Mouse (Mus musculus) intestine, postnatal 0 days (tissue): ENCODE measurements around the gene Atg10. TPM values are rescaled to one million over a fixed set of nuclear protein-coding genes. Genes with fewer than 3 reads are reported as not detected.

Experiments used
- ATAC-seq: fragments of 200-750 bp; cut with Nextera tagmentation; 2 replicates; pipeline ENCODE4 v1.8.0; 2017; ENCODE audit warnings: mild to moderate bottlenecking, moderate TSS enrichment, moderate library complexity
- H3K27ac ChIP-seq: fragments of 300-500 bp; sonication (generic); 2 replicates; pipeline ENCODE4 v1.5.1; 2014; ENCODE audit warnings: mild to moderate bottlenecking, low read depth, low read length, moderate library complexity
- H3K27me3 ChIP-seq: fragments of 300-500 bp; sonication (generic); replicated peaks from 2 replicates; pipeline ENCODE4 v1.6.1; 2014; ENCODE audit warnings: low read length, mixed read lengths; ENCODE audit not compliant: control insufficient read depth, insufficient read depth
- H3K36me3 ChIP-seq: fragments of 300-500 bp; sonication (generic); 2 replicates; pipeline ENCODE4 v1.6.1; 2014; ENCODE audit warnings: mild to moderate bottlenecking, moderate library complexity; ENCODE audit not compliant: control insufficient read depth, insufficient read depth
- H3K4me1 ChIP-seq: fragments of 300-500 bp; sonication (generic); replicated peaks from 2 replicates; pipeline ENCODE4 v1.6.1; 2014; ENCODE audit warnings: antibody characterized with exemption, low read length, mixed read lengths; ENCODE audit not compliant: control insufficient read depth, insufficient read depth
- H3K4me2 ChIP-seq: fragments of 300-500 bp; sonication (generic); replicated peaks from 2 replicates; pipeline ENCODE4 v1.6.1; 2014; ENCODE audit warnings: low read depth, mild to moderate bottlenecking, moderate library complexity
- H3K4me3 ChIP-seq: fragments of 300-500 bp; sonication (generic); 2 replicates; pipeline ENCODE4 v1.5.1; 2014; ENCODE audit warnings: low read depth, low read length
- H3K9ac ChIP-seq: fragments of 300-500 bp; sonication (generic); 2 replicates; pipeline ENCODE4 v1.6.1; 2014; ENCODE audit warnings: mild to moderate bottlenecking, low read depth, low read length
- H3K9me3 ChIP-seq: fragments of 300-500 bp; sonication (generic); 2 replicates; pipeline ENCODE4 v1.6.1; 2016; ENCODE audit warnings: mixed run types; ENCODE audit not compliant: control insufficient read depth
- CTCF ChIP-seq: sonication (generic); IDR thresholded peaks from 2 replicates; pipeline ENCODE4 v1.5.1; 2016; ENCODE audit warnings: low read depth, mild to moderate bottlenecking, control low read depth, antibody characterized with exemption, moderate library complexity
- WGBS: fragments of 180-500 bp; shearing (Covaris S2); extraction: QIAGEN DNeasy Blood & Tissue Kit; methylation state at CpG from one replicate; pipeline ENCODE4 v1.1.7; 2014; 5-methylcytosine and 5-hydroxymethylcytosine counted together
- polyA plus RNA-seq: library from polyadenylated mRNA; unstranded; fragments of >200 nt; fragmentation: Nextera tagmentation; extraction: Ambion mirVana; gene quantifications from 2 replicates; pipeline ENCODE4 v1.2.1, GENCODE M21; 2015

The Atg10 gene
- polyA plus RNA-seq, 1 experiment from 2014 or later = 24.5 TPM

GRCm38 (mm10) chr13:91162452-91162851, 61.3 kb downstream of the Atg10 start:
- H3K36me3 ChIP-seq = no peaks in the 10 kb centered on the region
- H3K4me3 ChIP-seq = no peak overlapping the region
- no peaks in the 10 kb centered on the region for H3K9me3 ChIP-seq
- H3K4me1 ChIP-seq = no peaks in the 10 kb centered on the region
- 55% methylated on average over 5 of the region's 5 CpGs for WGBS
- no peak for TF ChIP-seq CTCF
- H3K27ac ChIP-seq = no peak overlapping the region
- no peak overlapping the region for H3K4me2 ChIP-seq
- H3K9ac ChIP-seq = no peak overlapping the region
- ATAC-seq = no peak
- no peaks in the 10 kb centered on the region for H3K27me3 ChIP-seq

- no peak overlapping the region for H3K27ac ChIP-seq
- TF ChIP-seq CTCF = no peak
- H3K4me2 ChIP-seq = no peak overlapping the region
- no peaks in the 10 kb centered on the region for H3K9me3 ChIP-seq
- no peaks in the 10 kb centered on the region for H3K27me3 ChIP-seq
- no peak overlapping the region for H3K9ac ChIP-seq
- no peak for ATAC-seq
- WGBS = 87% methylated on average over 3 of the region's 3 CpGs
- no peaks in the 10 kb centered on the region for H3K4me1 ChIP-seq
- H3K36me3 ChIP-seq = no peaks in the 10 kb centered on the region
- H3K4me3 ChIP-seq = no peak overlapping the region
Observed at GRCm38 (mm10) chr13:91160616-91161015, 63.2 kb downstream of the Atg10 start.

- H3K27ac ChIP-seq = no peak overlapping the region
- H3K36me3 ChIP-seq = no peaks in the 10 kb centered on the region
- no peak for ATAC-seq
- H3K27me3 ChIP-seq = no peaks in the 10 kb centered on the region
- no peak overlapping the region for H3K4me3 ChIP-seq
- 79% methylated on average over 2 of the region's 2 CpGs for WGBS
- H3K4me1 ChIP-seq = no peaks in the 10 kb centered on the region
- no peak overlapping the region for H3K4me2 ChIP-seq
- no peak for TF ChIP-seq CTCF
- H3K9me3 ChIP-seq = no peaks in the 10 kb centered on the region
- no peak overlapping the region for H3K9ac ChIP-seq
Observed at GRCm38 (mm10) chr13:91159881-91160280, 63.9 kb downstream of the Atg10 start.

- Histone ChIP-seq H3K9me3 (no peaks in the 10 kb centered on the region), H3K9ac (no peak overlapping the region), H3K27me3 (no peaks in the 10 kb centered on the region), H3K27ac (no peak overlapping the region), H3K4me3 (no peak overlapping the region), H3K4me2 (no peak overlapping the region), H3K36me3 (no peaks in the 10 kb centered on the region), H3K4me1 (no peaks in the 10 kb centered on the region)
- 94% methylated on average over 4 of the region's 4 CpGs for WGBS
- ATAC-seq = no peak
- no peak for TF ChIP-seq CTCF
Observed at GRCm38 (mm10) chr13:91157941-91158340, 65.8 kb downstream of the Atg10 start.

- ATAC-seq = peak; percentile 54
- Histone ChIP-seq H3K27me3 (no peaks in the 10 kb centered on the region), H3K27ac (no peak overlapping the region), H3K9ac (no peak overlapping the region), H3K9me3 (no peaks in the 10 kb centered on the region), H3K36me3 (no peaks in the 10 kb centered on the region), H3K4me1 (no peaks in the 10 kb centered on the region), H3K4me3 (no peak overlapping the region), H3K4me2 (no peak overlapping the region)
- 0 out of 2 replicates have a peak, but pooled peaks have one; percentile 3 for TF ChIP-seq CTCF
Observed at GRCm38 (mm10) chr13:91157429-91157828, 66.3 kb downstream of the Atg10 start.

- Histone ChIP-seq H3K4me3 (no peak overlapping the region), H3K9me3 (no peaks in the 10 kb centered on the region), H3K4me1 (no peaks in the 10 kb centered on the region), H3K9ac (no peak overlapping the region), H3K4me2 (no peak overlapping the region), H3K27me3 (no peaks in the 10 kb centered on the region), H3K27ac (no peak overlapping the region), H3K36me3 (no peaks in the 10 kb centered on the region)
- WGBS = 52% methylated on average over 2 of the region's 2 CpGs
- TF ChIP-seq CTCF = no peak
- peak; percentile 48; the same call in 1 of the 2 replicates for ATAC-seq
Observed at GRCm38 (mm10) chr13:91156949-91157348, 66.8 kb downstream of the Atg10 start.

GRCm38 (mm10) chr13:91156308-91156707, 67.5 kb downstream of the Atg10 start:
- H3K27ac ChIP-seq = no peak overlapping the region
- no peak for TF ChIP-seq CTCF
- no peak overlapping the region for H3K4me2 ChIP-seq
- 67% methylated on average over 5 of the region's 5 CpGs for WGBS
- H3K4me3 ChIP-seq = no peak overlapping the region
- no peak for ATAC-seq
- H3K36me3 ChIP-seq = no peaks in the 10 kb centered on the region
- H3K9ac ChIP-seq = no peak overlapping the region
- H3K4me1 ChIP-seq = no peaks in the 10 kb centered on the region
- no peaks in the 10 kb centered on the region for H3K27me3 ChIP-seq
- no peaks in the 10 kb centered on the region for H3K9me3 ChIP-seq
